25 mouse cellular contexts compared by ENCODE assay signal in the genomic region with DNA sequence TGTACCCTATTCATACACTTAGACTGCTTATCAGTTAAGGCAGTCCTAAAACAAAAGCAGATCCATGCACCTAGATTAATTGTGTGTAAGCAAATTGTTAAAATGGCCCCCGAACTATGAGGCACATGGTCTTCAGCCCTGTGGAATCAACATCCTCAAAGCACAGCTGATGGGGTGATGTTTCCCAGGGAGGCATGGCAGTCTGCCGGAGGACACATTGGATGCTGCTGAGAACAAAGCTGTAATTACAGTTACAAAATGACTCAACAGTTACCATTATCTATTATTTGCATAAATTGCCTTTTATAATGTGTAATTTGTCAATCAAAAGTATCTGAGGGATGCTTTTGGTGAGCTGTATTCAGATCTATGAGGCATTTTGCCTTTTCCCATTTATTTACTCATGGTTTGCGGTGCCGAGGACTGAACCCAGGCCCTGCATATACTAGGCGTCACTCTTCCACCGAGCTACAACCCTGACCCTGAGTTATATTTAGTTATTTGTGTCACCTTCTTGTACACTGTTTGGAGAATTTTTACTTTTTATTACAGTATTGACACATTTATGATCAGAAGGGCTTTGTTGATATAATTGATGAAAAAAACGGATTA.
DNase-seq lines count a peak whose midpoint lies in the region; ATAC-seq and TF ChIP-seq lines count a peak whose summit lies in the region.
"Had no signal": no experiment of that assay in that cellular context is flagged by ENCODE, and none has a peak within 500 bp of the region (broad histone marks: within the 10 kb centered on the region; RNA-seq: fewer than 3 reads in every experiment).

No protein-coding gene starts in this region.

- no peaks in the 10 kb centered on the region for H3K9me3 ChIP-seq in forebrain, embryonic 12.5 days
- no peaks in the 10 kb centered on the region for H3K9me3 ChIP-seq in forebrain, embryonic 10.5 days
- H3K9me3 ChIP-seq in forebrain, postnatal 0 days (ENCODE audit: low read length), result no peaks in the 10 kb centered on the region
- H3K9me3 ChIP-seq: embryonic facial prominence, embryonic 15.5 days; heart, embryonic 15.5 days; intestine, embryonic 15.5 days had no signal

- DNase-seq in forebrain, embryonic 10.5 days (ENCODE audit: extremely low spot score, low spot score), result no peak
- DNase-seq in right cerebral cortex, postnatal 4 days, result peak; percentile 11
- DNase-seq in right cerebral cortex, postnatal 25 days, result no peak
- DNase-seq in forebrain, postnatal 0 days, result peak; percentile 32
- no peak for DNase-seq in frontal cortex, postnatal 36 days (ENCODE audit: low spot score in 2 of 2)
- no peak for DNase-seq in spleen, postnatal 36 days (ENCODE audit: low spot score in 2 of 2)
- DNase-seq: adrenal gland, postnatal 25 days; B cell, adult 2 months; cerebellum, adult 11 months; cerebellum, adult 8-10 months; cerebellum, postnatal 14 days; embryo, embryonic 11 days; gastrocnemius, postnatal 36 days; heart, adult 11 months; heart, postnatal 14 days; kidney, adult 18-20 months had no signal

- peak; percentile 54; the same call in 1 of the 2 replicates for ATAC-seq in forebrain, embryonic 12.5 days (ENCODE audit: low FRiP score)
- peak; percentile 88 for ATAC-seq in forebrain, postnatal 0 days
- ATAC-seq: CD4-positive, CD25-positive, alpha-beta regulatory T cell, adult 4 months; intestine, embryonic 15.5 days had no signal

- TF ChIP-seq CTCF in forebrain, postnatal 0 days (IDR thresholded peaks at IDR 0.05; ENCODE audit: low read depth), result no peak

- no peak overlapping the region for H3K9ac ChIP-seq in forebrain, embryonic 12.5 days
- no peak overlapping the region for H3K9ac ChIP-seq in forebrain, postnatal 0 days
- H3K9ac ChIP-seq: embryonic facial prominence, embryonic 15.5 days; heart, embryonic 15.5 days; hindbrain, embryonic 14.5 days; intestine, embryonic 15.5 days had no signal

- no peaks in the 10 kb centered on the region for H3K27me3 ChIP-seq in forebrain, embryonic 12.5 days
- H3K27me3 ChIP-seq in forebrain, embryonic 10.5 days (ENCODE audit: poor library complexity, severe bottlenecking), result no peaks in the 10 kb centered on the region
- H3K27me3 ChIP-seq in forebrain, postnatal 0 days (ENCODE audit: insufficient read depth, low read length), result no peaks in the 10 kb centered on the region
- H3K27me3 ChIP-seq: embryonic facial prominence, embryonic 15.5 days; heart, embryonic 15.5 days; intestine, embryonic 15.5 days had no signal

- no peak overlapping the region for H3K4me3 ChIP-seq in forebrain, embryonic 12.5 days (replicated peaks)
- H3K4me3 ChIP-seq in forebrain, embryonic 10.5 days, result no peak overlapping the region
- H3K4me3 ChIP-seq in forebrain, postnatal 0 days (ENCODE audit: low read depth, low read length), result no peak overlapping the region
- H3K4me3 ChIP-seq: embryonic facial prominence, embryonic 15.5 days; erythroblast, embryonic 14.5 days; heart, embryonic 15.5 days; intestine, embryonic 15.5 days had no signal

- 85% methylated on average over 7 of the region's 7 CpGs for WGBS in forebrain, embryonic 12.5 days
- 93% methylated on average over 7 of the region's 7 CpGs for WGBS in forebrain, embryonic 10.5 days
- 72% methylated on average over 7 of the region's 7 CpGs for WGBS in forebrain, postnatal 0 days

- H3K4me2 ChIP-seq in forebrain, embryonic 12.5 days, result no peak overlapping the region
- no peak overlapping the region for H3K4me2 ChIP-seq in forebrain, postnatal 0 days (ENCODE audit: low read depth)
- H3K4me2 ChIP-seq: embryonic facial prominence, embryonic 15.5 days; heart, embryonic 11.5 days; heart, embryonic 15.5 days; hindbrain, embryonic 14.5 days; intestine, embryonic 15.5 days had no signal

- H3K4me1 ChIP-seq in forebrain, embryonic 12.5 days, result no peaks in the 10 kb centered on the region
- H3K4me1 ChIP-seq in forebrain, embryonic 10.5 days, result no peaks in the 10 kb centered on the region
- no peaks in the 10 kb centered on the region for H3K4me1 ChIP-seq in forebrain, postnatal 0 days (ENCODE audit: insufficient read depth)
- H3K4me1 ChIP-seq: embryonic facial prominence, embryonic 15.5 days; heart, embryonic 15.5 days; intestine, embryonic 15.5 days had no signal

- no peak overlapping the region for H3K27ac ChIP-seq in forebrain, embryonic 12.5 days
- H3K27ac ChIP-seq in forebrain, embryonic 10.5 days, result no peak overlapping the region
- H3K27ac ChIP-seq in forebrain, postnatal 0 days (ENCODE audit: low read depth, low read length), result no peak overlapping the region
- H3K27ac ChIP-seq: embryonic facial prominence, embryonic 15.5 days; heart, embryonic 15.5 days; hindbrain, embryonic 14.5 days; intestine, embryonic 15.5 days had no signal

- no peaks in the 10 kb centered on the region for H3K36me3 ChIP-seq in forebrain, embryonic 12.5 days (replicated peaks)
- H3K36me3 ChIP-seq in forebrain, embryonic 10.5 days (replicated peaks), result no peaks in the 10 kb centered on the region
- H3K36me3 ChIP-seq in forebrain, postnatal 0 days (ENCODE audit: insufficient read depth), result no peaks in the 10 kb centered on the region
- H3K36me3 ChIP-seq: embryonic facial prominence, embryonic 15.5 days; G1E; heart, embryonic 15.5 days; intestine, embryonic 15.5 days had no signal

Comparison
In these comparisons a context has a peak if more than half of its experiments do, and no peak if none do; other contexts are left out.
1. DNase-seq: peak in right cerebral cortex, postnatal 4 days (single experiment) and forebrain, postnatal 0 days (single experiment); none in forebrain, embryonic 10.5 days (single experiment), right cerebral cortex, postnatal 25 days (single experiment), frontal cortex, postnatal 36 days (0 of 2) and spleen, postnatal 36 days (0 of 2).